Mouse (Mus musculus) inflammation-experienced regulatory T-cells, adult 6 months (primary cell): Measurements from ENCODE around the gene Oard1. TPM values are rescaled to one million over a fixed set of nuclear protein-coding genes. Genes with fewer than 3 reads are reported as not detected.

Experiments
- ATAC-seq: one replicate; pipeline ENCODE4 v1.8.0; 2017
- polyA plus RNA-seq, 3 experiments: library from polyadenylated mRNA; unstranded; fragments of 100-300 nt; shearing (Covaris generic); gene quantifications; one replicate each; pipeline ENCODE4 v1.2.1; 2017

The Oard1 gene
- polyA plus RNA-seq = 100 to 1,000 TPM in 1 of 3 experiments, 10 to 100 TPM in 2; 85.8 to 107 (median 94.9) TPM

DNA sequence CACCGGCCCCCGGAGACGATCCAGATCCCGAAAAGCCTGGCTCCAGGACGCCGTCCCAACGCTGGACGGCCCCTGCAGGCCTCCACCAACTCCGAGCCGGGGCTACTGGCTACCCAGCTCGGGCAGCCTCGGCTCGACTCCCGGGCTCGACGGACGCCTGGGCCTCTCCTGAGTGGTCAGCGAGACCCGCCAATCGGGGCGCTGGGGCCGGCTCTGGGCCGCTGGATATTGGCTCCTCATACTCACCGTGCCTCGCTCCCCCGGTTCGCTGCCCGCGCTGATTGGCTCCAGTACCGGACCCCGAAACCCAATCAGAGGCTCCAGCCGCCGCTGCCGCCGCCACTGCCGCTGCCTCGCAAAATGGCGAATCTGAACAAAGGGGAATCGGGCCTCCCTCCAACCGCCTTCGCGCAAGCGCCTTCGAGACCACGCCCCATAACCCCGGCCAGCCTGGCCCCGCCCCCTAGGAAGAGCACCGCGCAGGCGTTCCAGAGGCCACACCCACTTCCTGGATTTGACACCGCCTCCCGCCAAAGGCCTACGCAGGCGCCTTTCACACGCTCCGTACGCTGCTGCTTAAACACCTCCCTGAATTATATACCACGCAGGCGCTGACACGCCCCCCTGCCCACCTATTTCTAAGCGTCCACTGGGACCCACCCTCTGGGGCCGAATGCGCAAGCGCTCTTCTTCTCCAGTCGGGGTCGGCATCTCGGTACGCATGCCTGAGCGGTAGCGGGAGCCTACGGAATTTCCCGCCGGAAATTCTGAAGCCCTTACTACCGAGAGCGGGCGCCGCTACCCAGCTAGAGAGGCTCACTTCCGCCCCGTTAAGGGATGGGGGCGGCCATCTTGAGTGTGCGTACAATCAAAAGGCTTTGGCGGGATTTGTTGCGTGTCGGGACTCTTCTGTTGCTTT, at the start of gene Oard1, which contains the start of gene Nfya:
Gene Oard1 (plus strand): TSS at position 635 of the 919 bp plus-strand sequence.
Gene Nfya (minus strand): TSS at position 527 of the 919 bp plus-strand sequence.
- ATAC-seq = peak; percentile 73

DNA sequence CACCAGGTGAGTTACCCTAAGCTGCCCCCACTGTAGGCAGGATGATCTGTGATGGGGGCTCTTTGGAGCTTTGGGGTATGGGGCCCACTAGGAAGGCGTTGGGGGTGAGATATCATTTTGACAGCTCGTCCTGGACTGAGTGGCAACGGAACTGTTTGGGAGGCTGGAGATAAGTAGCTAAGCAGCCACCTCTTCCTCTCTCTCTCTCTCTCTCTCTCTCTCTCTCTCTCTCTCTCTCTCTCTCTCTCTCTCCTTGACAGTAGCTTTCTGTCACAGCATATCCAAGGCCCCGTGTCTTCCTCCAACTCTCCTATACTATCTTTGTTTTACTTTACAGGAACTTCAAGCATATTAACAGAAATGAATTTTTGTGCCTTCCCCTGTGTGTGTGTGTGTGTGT, 49.4 kb upstream of the Oard1 start:
- no peak for ATAC-seq

DNA sequence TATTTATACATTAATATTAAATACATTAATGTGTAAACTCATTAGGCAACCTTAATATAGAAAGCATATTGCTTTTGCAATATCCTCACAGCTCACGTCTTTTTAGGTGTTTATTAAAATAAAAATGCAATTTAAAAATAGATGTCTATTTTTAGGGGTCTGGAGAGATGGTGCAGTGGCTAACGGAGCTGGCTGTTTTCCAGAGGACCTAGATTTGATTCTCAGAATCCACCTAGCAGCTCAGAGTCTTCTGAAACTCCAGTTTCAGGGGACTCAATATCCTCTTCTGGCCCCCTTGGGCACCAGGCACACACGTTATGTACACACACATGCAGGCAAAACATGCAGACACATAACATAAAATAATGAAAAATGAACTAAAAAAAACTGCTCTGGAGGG, 47.5 kb upstream of the Oard1 start:
- no peak for ATAC-seq

DNA sequence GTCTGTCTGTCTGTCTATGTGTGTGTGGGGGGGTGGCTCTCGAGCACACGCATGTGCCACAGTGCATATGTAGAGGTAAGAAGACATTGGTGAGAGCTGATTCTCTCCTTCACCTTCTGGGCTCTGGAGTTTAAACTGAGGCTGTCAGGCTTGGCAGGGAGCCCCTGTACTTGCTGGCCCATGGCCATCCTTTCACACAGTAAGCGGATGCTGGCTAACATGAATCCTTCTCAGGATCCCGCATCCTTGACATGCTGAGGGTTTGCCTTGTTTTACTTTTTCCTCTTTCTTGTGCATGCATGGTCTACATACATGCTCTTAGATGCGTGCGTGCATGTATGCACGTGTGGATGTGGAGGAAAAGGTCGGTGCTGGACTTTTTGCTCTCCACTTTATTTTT, 46.8 kb upstream of the Oard1 start:
- no peak for ATAC-seq

DNA sequence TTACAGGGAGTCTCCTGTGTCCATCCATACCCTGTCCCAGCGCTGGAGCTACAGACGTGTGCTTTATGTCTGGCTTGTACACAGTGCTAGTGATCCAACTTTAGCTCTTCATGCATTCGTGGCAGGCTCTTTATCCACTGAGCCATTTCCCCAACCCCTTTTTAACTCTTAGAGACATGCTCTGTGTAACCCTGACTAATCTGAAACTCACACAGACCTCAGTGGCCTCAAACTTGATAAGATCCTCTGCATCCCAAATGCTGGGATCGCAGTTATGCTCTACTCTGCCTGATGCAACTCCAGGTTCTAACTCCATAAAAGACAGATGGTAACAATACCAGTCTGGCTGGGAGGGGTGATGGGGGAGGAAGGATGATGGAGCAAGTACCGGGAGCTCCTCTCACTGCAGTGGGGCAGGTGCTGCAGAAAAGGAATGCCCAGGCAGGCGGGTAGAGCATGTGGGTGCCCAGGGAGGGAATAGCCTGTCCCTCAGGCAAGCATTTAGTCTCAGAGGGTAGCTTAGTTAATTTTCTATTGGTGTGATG, 46.3 kb upstream of the Oard1 start:
- no peak for ATAC-seq

DNA sequence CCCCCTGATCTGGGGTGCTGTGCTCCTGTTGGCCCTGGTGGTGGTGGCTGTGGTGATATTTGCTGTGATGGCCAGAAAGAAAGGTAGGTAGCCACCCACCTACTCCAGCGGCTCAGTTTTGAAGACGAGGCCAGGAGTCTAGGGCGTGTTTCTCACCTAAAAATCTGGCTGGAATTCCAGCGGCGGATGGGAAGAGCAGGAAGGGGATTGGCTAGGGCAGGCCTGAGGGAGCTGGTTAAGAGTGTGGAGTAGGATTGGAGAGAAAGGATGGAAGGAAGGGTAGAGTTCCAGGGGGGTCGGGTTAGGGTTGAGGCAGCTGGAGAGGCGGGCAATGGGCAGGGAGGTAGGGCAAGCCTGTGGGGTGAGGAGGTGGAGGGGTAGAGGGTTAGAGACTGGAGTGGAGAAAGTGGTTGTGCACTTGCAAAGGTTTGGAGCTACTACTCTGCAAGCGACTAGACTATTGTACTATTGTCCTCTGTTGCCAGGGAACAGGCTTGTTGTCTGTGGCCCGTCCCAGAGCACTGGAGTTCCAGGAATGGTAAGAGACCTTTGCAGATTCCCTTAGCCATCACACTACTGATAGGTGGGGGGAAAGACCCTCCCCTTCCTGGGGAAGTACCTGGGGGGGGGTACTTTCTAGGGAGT, 44.2 kb upstream of the Oard1 start:
- no peak for ATAC-seq

DNA sequence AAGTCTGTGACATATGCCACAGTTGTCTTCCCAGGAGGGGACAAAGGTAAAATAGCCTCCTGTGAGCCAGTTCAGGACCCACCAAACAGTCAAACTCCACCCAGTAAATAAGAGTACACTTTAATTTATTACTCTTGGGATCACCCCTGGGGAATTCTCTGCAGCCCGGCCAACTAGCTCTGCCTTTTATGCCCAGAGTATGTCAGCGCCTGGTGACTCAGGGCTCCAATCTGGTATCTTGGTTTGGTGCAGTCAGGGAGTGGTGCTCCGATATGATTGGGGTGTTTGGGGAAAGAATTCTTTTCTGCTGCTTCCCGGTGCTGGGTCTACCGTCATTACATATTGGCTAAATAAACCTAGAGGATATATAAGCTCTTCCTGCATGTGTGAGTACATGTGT, 43.0 kb upstream of the Oard1 start:
- ATAC-seq = no peak

DNA sequence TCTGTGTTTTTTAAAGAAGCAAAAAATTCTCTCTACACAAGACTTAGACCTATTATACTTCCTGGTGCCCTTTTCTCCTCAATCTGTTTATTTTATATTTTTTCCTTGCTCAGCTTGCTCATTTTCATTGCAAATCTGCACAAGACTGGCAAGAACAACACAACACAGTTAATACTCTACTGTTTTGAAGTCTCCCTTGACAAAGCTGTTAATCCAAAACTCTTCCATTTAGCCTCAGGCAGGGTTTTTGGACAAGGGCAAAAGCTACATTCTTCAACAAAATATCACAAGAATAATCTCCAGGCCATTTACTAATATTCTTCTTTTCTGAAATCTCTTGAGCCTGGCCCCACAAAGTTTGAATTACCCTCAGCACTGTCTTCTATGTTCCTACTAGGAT, 38.2 kb upstream of the Oard1 start:
- ATAC-seq = no peak

DNA sequence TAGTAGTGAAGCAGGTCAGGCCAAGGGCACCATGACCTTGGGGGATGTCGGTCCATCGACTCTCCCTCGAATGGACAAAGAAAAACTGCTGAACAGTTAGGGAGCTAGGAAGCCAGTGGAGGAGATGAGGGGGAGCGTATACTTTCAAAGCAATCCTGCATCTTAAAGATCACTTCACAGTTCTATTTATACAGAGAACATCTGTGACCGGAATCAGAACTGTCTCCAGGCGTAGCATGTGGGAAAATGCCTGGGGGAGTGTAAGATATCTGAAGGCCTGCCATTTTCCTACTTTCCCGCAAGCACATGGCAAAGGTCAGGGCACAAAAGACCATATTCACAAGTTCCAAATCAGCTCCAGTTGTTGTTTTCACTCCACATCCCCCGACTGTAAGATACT, 36.8 kb upstream of the Oard1 start:
- no peak for ATAC-seq

DNA sequence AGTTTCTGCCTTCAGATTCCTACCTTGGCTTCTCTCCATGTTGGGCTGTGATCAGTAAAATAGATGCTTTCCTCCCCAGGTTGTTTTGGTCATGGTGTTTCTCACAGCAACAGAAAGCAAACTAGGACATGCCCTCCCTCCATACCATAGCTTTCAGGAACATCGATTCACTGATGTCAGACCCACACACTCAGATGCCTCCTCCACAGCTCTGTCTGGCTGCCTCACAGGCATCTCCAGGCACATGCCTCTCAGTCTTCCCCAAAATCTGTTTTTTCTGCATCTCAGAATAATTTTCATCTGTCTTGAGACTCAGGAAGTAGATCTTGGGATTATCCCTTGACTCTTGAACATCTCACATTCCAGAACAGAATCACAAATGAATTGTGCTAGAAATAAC, 33.7 kb upstream of the Oard1 start:
- no peak for ATAC-seq

DNA sequence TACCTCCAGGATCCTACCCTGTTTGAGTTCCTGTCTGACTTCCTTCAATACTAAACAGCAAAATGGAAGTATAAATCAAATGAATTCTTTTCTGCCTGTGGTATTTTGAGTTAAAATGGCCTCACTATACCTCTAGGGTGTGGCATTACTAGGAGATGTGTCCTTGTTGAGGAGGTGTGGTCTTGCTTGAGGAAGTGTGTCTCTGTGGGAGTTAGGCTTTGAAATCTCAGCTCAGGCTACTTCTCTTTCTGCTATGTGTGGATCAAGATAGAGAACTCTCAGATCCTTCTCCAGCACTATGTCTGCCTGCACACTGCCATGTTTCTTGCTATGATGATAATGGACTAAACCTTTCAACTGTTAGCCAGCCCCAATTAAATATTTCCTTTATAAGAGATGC, 30.8 kb upstream of the Oard1 start:
- no peak for ATAC-seq

DNA sequence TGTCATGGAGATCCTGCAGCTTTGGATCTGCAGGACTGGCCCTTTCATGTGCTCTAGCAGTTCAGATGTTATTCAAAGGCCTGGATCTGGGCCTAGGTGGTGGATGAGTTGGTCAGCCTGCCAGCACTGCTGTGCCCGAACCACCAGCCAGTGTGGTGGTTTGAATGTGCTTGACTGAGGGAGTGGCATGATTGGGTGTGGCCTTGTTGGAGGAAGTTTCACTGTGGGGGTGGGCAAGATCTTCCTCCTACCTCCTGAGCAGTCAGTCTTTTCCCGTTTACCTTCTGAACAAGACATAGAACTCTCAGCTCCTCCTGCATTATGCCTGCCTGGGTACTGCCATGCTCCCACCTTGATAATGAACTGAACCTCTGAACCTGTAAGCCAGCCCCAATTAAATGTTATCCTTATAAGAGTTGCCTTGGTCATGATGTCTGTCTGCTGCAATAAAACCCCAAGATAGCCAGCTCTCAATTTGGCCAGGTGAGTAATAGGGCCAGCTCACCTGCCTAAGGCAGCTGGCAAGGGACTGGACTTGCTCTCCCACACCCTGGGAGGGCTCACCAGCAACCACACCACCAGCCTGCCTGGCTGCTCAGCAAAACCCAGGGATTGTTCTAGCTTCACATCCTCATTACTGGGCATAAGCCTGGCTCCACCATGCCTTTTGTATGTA, 23.9 kb upstream of the Oard1 start:
- ATAC-seq = no peak

DNA sequence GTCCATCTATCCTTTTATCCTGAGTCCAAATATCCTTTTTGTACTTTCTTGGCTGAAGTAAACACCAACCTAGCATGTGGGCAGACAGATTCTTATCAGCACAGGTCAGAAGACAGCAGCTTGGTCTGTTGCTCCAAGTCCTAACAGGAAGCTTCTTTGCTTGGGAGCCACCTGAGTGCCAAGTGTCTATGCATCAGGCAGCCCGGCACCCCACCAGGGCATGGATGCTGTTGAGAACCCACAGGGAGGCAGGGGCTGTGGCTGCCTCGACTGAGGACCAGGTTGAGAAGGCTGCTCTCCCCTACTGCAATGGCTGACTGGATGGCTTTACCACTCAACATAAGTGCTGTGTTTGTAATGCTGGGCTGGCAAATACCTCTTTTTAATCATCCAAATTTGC, 21.1 kb upstream of the Oard1 start:
- no peak for ATAC-seq

DNA sequence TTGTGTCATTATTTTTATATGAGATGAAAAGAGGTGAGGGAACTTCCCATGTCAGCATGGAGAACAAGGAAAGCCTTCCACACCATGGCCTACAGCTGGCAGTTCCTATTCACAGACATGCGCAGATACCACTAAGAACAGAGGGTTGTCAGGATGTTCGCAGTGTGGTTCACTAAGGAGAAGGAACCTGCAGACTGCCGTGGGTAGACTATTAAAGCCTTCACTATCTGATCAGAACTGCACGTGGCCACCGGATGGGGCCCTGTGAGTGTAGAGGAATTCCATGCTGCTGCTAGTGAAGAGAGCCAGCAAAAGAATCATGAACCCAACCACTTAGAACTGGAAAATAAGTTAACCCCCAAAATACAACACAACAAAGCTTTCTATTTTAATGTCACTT, 20.4 kb upstream of the Oard1 start:
- no peak for ATAC-seq

DNA sequence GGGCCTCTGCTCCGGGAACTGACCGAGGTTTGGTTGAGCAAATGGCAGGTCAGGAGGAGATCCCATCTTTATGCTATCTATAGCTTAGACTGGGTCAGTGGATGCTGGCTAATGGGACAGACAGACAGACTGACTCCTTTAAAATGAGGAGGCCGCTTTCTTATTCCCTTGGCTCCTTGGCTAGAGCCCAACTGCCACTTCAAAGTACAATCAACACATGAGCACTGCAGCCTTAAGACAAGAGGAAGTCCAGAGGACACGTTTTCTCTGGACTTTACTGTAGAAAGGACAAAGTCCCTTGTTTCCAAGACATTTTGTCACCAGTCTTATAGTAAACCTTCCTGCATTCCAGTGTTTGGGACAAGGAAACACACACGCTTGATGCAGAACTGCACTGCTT, 18.4 kb upstream of the Oard1 start:
- ATAC-seq = no peak

DNA sequence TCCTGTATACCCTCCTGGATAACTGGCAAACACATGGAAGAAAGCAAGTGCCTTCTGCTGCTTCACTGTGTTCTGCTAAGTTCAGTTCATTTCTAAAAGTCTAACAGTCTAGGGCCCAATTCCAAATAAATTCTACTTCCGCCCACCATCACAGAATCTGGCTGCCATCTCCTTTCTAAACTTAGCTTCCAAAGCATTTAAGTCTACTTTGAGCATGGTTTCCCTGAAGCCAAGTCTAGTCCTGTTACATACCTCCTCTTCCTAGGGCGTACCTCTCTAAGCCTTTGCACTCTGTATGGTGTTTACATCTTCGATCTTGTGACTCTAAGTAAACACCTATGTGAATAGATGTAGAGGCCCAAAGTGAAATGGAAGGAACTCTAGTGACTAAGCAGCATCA, 17.2 kb upstream of the Oard1 start:
- ATAC-seq = no peak

DNA sequence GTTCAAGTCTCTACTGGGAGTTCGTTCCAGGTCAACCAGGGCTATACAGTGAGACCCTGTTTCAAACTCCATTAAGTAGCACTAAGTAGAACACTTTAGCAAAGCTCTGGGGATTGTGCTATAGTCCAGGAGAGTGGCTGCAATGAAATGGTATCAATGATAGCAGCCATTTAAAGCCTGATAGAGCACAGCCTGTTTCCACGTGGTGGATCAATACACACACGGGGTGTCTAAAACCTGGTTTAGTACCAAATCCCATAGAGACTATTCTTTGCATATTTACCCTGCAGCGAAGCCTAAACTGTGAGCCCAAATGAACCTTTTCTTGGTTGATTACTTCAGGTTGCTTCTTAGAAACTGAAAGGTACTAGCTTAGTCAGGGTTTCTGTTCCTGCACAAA, 8.1 kb upstream of the Oard1 start:
- ATAC-seq = no peak

DNA sequence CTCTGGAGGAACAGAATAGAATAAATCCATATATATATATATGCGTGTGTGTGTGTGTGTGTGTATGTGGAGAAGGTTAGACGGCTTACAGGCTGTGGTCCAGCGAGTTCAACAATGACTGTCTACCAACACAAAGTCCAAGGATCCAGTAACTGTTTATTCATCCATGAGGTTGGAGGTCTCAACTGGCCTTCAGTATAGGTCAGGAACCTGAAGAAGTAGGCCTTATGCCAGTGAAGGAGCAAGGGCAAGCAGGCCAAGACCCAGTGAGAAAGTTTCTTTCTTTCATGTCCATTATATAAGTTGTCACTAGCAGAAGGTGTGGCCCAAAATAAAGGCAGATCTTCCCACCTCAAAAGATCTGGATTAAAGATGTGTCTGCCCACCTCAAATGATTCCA, 7.1 kb upstream of the Oard1 start:
- no peak for ATAC-seq

DNA sequence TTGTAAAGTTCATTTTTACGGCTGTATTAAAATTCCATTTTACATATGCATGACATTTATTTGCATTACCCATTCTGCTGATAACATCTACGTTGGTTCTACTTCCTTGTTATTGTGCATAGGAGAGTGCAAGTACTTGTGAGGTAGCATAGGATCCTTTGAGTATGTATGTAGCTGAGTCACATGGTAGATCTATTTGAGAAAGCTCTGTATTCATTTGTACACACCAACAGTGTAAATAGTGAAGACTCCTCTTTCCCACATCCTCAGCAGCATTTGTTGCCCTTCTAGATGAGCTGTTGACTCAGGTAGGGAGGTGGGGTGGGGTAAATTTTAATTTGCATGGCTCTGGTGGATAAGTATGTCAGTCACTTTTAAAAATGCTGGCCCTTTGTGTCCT, 6.0 kb upstream of the Oard1 start:
- ATAC-seq = peak; percentile 34

DNA sequence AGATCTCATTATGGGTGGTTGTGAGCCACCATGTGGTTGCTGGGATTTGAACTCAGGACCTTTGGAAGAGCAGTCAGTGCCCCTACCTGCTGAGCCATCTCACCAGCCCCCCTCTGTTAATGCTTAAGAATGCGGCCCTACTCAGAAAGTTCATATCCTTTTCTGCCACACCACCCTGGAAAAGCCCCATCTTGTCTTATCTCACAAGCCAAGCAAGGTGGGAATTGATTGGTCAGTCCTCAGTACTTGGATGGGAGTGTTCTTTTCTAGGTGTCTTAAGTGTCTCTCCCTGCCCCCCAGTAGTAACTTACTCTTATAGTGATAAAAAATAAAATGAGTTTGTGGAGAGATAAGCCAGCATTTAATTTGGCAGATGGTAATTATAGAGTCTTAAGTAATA, 5.1 kb upstream of the Oard1 start:
- ATAC-seq = no peak

DNA sequence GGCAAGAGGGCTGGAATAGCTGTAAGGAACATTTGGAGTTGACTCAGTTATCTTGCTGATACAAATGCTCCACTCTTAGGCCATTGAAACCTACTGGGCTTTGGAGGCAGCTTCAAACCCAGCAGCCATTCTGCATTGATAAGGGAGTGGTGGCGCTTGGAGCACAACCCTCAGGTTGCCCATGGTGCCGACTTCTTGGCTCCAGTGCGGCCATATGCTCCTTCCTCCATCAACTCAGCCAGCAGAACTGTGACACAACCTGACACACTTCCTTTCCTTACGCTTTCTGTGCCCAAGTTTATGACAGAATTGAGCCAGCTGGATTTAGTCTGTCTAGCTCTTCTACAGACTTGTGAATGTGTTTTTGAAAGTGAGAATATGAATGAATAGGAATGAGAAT, 2.7 kb upstream of the Oard1 start:
- ATAC-seq = no peak

DNA sequence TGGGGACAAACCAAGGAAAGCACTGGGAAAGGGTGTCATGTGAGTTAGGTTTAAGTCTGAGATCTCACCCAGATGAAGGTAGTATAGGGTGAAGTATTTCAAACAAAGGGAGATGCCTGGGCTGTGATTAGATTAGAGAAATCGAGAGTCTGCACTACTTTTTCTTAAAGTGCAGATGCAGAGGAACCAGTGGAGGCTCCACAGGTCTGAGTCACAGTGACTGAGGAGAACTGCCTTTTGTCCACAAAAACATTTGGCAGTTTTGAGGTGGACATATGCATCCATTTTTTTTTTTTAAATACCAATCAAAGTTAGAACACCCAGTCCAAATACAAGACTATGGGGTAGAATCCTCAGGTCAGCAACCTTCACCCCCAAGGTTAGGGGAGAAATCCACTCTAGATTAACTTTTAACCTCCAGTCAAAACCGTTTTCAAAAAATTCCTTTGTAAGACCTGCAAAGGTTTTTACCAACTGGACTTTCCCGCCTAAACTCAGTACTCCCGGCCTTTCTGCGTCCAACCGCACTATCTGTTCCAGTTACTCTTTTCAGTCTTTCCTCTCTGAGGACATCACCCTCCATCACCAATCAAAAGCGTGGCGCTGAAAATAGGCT, 1.8 kb upstream of the Oard1 start:
- ATAC-seq = no peak
